Mouse (Mus musculus) left cerebral cortex, postnatal 4 days (tissue): ENCODE results near the gene G6pc2. TPM values are rescaled to one million over a fixed set of nuclear protein-coding genes. Genes with fewer than 3 reads are reported as not detected.

Experiments
- DNase-seq: peaks from one replicate; pipeline ENCODE4 v3.0.0-alpha.2; 2022
- intact Hi-C: fragments of 180-260 bp; cut with DNase I; formaldehyde crosslinking; loops from one replicate; pipeline ENCODE4 v1.15.1; 2025
- total RNA-seq, 2 experiments: library from RNA; stranded (reverse); gene quantifications; 2 replicates each; pipeline ENCODE4 v1.2.3; 2021

The G6pc2 gene
- total RNA-seq, 2 experiments from 2014 or later = not detected

GRCm38 (mm10) chr2:69234976-69235678, 24.3 kb downstream of the G6pc2 start:
- intact Hi-C loops = no loop called here

DNA sequence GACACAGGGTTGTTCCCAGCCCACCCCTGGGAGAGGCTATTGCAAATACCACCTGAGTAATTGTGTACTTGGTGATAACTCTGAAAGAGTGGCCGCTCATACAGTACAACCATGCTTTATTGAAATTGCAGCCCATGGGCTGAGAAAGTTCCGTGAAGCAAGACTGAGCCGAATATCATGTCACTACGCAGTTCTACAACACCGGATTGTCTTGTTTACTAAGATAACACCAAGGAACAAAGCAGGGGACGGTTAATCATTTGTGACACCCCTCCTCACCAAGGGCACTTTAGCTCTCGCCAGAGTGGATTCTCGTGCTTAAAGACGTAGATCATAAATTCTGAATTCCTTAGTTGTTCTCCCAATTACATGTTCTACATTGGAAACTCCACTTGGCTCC, 28.4 kb downstream of the G6pc2 start:
- intact Hi-C loops = no loop called here

More at GRCm38 (mm10) chr2:69234976-69235678, 24.3 kb downstream of the G6pc2 start:
- no peak for DNase-seq

GRCm38 (mm10) chr2:69244924-69245323, 34.1 kb downstream of the G6pc2 start:
- peak; percentile 29 for DNase-seq

More for the DNA sequence above, 28.4 kb downstream of the G6pc2 start:
- DNase-seq = no peak

GRCm38 (mm10) chr2:69247081-69247480, 36.2 kb downstream of the G6pc2 start:
- intact Hi-C loops = no loop called here
- no peak for DNase-seq

More at GRCm38 (mm10) chr2:69244924-69245323, 34.1 kb downstream of the G6pc2 start:
- intact Hi-C loops = no loop called here

- DNase-seq = peak; percentile 4
- intact Hi-C loops = no loop called here
Observed at GRCm38 (mm10) chr2:69248221-69248755, 37.4 kb downstream of the G6pc2 start.

DNA sequence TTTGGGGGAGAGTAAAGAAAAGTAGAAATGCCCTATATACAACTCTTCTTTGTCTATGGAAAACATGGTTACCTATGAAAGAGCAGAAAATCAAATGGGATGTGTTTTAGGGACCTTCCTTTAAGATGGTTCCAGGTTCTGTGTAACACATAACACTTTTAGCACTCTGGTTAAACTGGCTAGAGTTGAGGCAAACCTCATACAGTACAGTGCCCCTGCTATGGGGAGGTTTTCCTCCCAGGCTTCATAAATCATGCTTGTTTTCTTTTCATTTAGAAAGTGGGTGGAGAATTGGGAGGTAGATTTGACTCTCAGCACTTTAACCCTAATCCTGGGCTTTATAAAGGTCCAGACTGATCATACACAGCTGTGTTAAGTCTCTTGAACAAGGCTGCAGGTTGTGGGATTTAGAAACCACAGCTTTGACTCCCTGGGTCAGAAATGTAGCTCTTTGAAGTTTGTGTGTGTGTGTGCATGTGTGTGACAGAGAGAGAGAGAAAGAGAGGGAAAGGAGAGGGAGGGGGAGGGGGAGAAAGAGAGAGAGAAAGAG, 53.3 kb downstream of the G6pc2 start:
- no peak for DNase-seq
- intact Hi-C loops = no loop called here

- intact Hi-C loops = no loop called here
Observed at GRCm38 (mm10) chr2:69275875-69276274, 65.0 kb downstream of the G6pc2 start.

More at GRCm38 (mm10) chr2:69275875-69276274, 65.0 kb downstream of the G6pc2 start:
- DNase-seq = no peak

Other genes with a start within 250 kb of the G6pc2 start
- gene Nostrin, start 75.3 kb upstream of the G6pc2 start, total RNA-seq = 1 to 10 TPM; 2.8 to 3.6 TPM
- 1 to 10 TPM; 6.8 to 7.9 TPM for gene Spc25, start 4.9 kb upstream of the G6pc2 start, total RNA-seq
- gene Abcb11, start 131.5 kb downstream of the G6pc2 start, total RNA-seq = under 1 TPM in 1 of 2 experiments, not detected in 1; 0.12 TPM
- not detected for gene Dhrs9, start 169.4 kb downstream of the G6pc2 start, total RNA-seq